Mouse (Mus musculus): ENCODE measurements around the gene Ebi3. TPM values are rescaled to one million over a fixed set of nuclear protein-coding genes. Genes with fewer than 3 reads are reported as not detected.
A peak's percentile ranks its signal among the peaks of the same experiment; 100 is the strongest.

Ebi3 gene
- polyA plus RNA-seq, 1 experiment: 24.5 TPM

DNA sequence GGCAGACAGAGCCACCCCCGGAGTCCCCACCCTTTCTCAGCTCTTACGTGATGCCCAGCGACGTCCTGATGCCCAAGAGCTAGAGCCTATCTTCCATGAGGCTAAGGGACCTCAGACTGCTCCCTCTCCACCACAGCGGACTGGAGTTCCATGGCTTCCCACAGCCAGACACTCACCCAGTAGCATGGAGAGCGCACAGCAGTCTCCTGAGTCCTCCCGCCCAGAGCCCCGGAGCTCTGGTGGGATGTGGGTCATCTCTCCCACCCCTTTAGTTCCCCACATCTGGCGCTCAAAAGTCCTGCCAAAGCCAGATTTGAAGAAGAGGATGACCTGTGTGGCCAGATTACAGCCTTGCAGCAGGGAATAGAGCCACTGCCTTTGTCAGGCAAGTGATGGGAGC is 1.8 kb upstream of the Ebi3 start:
- Histone ChIP-seq H3K27ac (ENCODE audit: control insufficient read depth, insufficient read depth, low read length) (no peak overlapping the region), H3K4me1 (replicated peaks; ENCODE audit: control insufficient read depth, insufficient read depth, low read length) (no peaks in the 10 kb centered on the region), H3K27me3 (ENCODE audit: control insufficient read depth, insufficient read depth, low read length) (no peaks in the 10 kb centered on the region), H3K4me3 (ENCODE audit: control insufficient read depth, insufficient read depth, low read length) (no peak overlapping the region), H3K36me3 (ENCODE audit: control insufficient read depth, insufficient read depth, low read length) (no peaks in the 10 kb centered on the region)
- 95% methylated on average over 9 of the region's 9 CpGs for WGBS
- no peak for DNase-seq
- TF ChIP-seq POLR2A (IDR thresholded peaks at IDR 0.05; ENCODE audit: control insufficient read depth, extremely low read depth, insufficient read depth, low read length, poor library complexity) (no peak), CTCF (IDR thresholded peaks at IDR 0.05; ENCODE audit: borderline replicate concordance, control insufficient read depth, extremely low read depth, insufficient read depth, low read length, poor library complexity) (no peak)

DNA sequence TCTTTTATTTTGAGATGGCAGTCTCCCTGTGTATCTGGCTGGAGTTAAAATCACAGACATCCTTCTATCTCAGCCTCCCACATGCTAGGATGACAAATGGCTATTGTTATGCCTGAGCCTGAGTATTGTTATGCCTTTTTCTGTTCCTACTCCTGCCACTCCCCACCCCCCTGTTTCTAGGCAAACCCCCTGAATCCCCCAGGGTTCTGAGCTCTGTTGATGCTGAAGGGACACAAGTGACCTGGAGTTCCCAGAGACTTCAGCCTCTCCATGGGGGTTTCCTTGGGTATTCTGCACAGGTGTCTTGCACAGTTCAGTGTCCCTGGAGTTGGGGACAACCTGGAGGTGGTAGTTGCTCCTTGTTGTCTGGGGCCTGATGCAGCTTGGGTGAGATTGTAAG is 399 bp upstream of the Ebi3 start:
- no peak for DNase-seq
- no peaks in the 10 kb centered on the region for H3K27me3 ChIP-seq (ENCODE audit: control insufficient read depth, insufficient read depth, low read length)
- no peaks in the 10 kb centered on the region for H3K4me1 ChIP-seq (replicated peaks; ENCODE audit: control insufficient read depth, insufficient read depth, low read length)
- no peak overlapping the region for H3K27ac ChIP-seq (ENCODE audit: control insufficient read depth, insufficient read depth, low read length)
- no peak overlapping the region for H3K4me3 ChIP-seq (ENCODE audit: control insufficient read depth, insufficient read depth, low read length)
- TF ChIP-seq POLR2A (IDR thresholded peaks at IDR 0.05; ENCODE audit: control insufficient read depth, extremely low read depth, insufficient read depth, low read length, poor library complexity): no peak
- no peak for TF ChIP-seq CTCF (IDR thresholded peaks at IDR 0.05; ENCODE audit: borderline replicate concordance, control insufficient read depth, extremely low read depth, insufficient read depth, low read length, poor library complexity)
- H3K36me3 ChIP-seq (ENCODE audit: control insufficient read depth, insufficient read depth, low read length): no peaks in the 10 kb centered on the region

DNA sequence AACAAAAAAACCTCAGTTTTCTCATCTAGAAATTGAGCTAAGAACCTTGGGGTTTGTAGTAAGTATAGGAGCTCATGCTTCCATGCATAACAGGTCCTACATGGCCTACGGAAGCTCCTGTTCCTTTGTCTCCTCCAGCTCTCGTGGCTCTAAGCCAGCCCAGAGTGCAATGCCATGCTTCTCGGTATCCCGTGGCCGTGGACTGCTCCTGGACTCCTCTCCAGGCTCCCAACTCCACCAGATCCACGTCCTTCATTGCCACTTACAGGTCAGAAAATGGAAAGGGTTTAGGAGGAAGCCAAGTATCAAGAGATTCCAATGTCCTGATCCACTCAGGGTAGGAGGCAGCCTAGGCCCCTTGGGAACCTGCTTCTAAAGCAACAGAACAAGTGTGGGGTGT is 1.3 kb downstream of the Ebi3 start:
- Histone ChIP-seq H3K27me3 (ENCODE audit: control insufficient read depth, insufficient read depth, low read length) (no peaks in the 10 kb centered on the region), H3K4me3 (ENCODE audit: control insufficient read depth, insufficient read depth, low read length) (no peak overlapping the region), H3K36me3 (ENCODE audit: control insufficient read depth, insufficient read depth, low read length) (no peaks in the 10 kb centered on the region), H3K27ac (ENCODE audit: control insufficient read depth, insufficient read depth, low read length) (no peak overlapping the region), H3K4me1 (replicated peaks; ENCODE audit: control insufficient read depth, insufficient read depth, low read length) (peaks cover 5% of the 10 kb centered on the region)
- no peak for DNase-seq
- WGBS: 83% methylated on average over 6 of the region's 6 CpGs
- TF ChIP-seq CTCF (IDR thresholded peaks at IDR 0.05; ENCODE audit: borderline replicate concordance, control insufficient read depth, extremely low read depth, insufficient read depth, low read length, poor library complexity) (no peak), POLR2A (IDR thresholded peaks at IDR 0.05; ENCODE audit: control insufficient read depth, extremely low read depth, insufficient read depth, low read length, poor library complexity) (no peak)

DNA sequence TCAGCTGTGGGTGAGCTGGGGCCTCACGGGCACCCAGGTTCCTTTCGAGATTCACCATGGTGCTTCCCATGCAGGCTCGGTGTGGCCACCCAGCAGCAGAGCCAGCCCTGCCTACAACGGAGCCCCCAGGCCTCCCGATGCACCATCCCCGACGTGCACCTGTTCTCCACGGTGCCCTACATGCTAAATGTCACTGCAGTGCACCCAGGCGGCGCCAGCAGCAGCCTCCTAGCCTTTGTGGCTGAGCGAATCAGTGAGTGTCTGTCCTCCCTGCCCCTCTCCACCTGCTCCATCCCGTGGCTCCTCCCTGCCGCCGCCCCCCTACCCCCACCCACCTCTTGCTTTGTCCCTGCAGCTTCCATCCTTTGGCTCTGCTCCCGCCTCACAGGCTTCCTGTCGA is 1.8 kb downstream of the Ebi3 start:
- TF ChIP-seq POLR2A (IDR thresholded peaks at IDR 0.05; ENCODE audit: control insufficient read depth, extremely low read depth, insufficient read depth, low read length, poor library complexity) (no peak), CTCF (IDR thresholded peaks at IDR 0.05; ENCODE audit: borderline replicate concordance, control insufficient read depth, extremely low read depth, insufficient read depth, low read length, poor library complexity) (no peak)
- 48% methylated on average over 16 of the region's 16 CpGs for WGBS
- DNase-seq: no peak
- no peaks in the 10 kb centered on the region for H3K27me3 ChIP-seq (ENCODE audit: control insufficient read depth, insufficient read depth, low read length)
- no peaks in the 10 kb centered on the region for H3K36me3 ChIP-seq (ENCODE audit: control insufficient read depth, insufficient read depth, low read length)
- H3K4me1 ChIP-seq (replicated peaks; ENCODE audit: control insufficient read depth, insufficient read depth, low read length): peaks cover 5% of the 10 kb centered on the region
- H3K27ac ChIP-seq (ENCODE audit: control insufficient read depth, insufficient read depth, low read length): no peak overlapping the region
- no peak overlapping the region for H3K4me3 ChIP-seq (ENCODE audit: control insufficient read depth, insufficient read depth, low read length)

DNA sequence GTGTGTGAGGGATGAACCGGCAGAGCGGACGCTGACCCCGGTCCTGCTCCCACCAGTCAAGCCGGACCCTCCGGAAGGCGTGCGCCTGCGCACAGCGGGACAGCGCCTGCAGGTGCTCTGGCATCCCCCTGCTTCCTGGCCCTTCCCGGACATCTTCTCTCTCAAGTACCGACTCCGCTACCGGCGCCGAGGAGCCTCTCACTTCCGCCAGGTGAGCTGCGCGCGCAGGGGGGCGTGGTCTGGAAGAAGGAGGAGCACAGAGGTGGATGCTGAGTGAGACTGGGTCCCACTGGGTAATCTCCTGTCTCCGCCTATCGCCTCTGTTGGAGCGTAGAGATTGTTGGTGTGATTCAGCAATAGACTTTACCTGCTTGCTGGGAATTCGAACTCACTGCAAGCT is 3.7 kb downstream of the Ebi3 start:
- H3K27me3 ChIP-seq (ENCODE audit: control insufficient read depth, insufficient read depth, low read length): no peaks in the 10 kb centered on the region
- H3K36me3 ChIP-seq (ENCODE audit: control insufficient read depth, insufficient read depth, low read length): no peaks in the 10 kb centered on the region
- WGBS: 95% methylated on average over 26 of the region's 26 CpGs
- no peak for TF ChIP-seq POLR2A (IDR thresholded peaks at IDR 0.05; ENCODE audit: control insufficient read depth, extremely low read depth, insufficient read depth, low read length, poor library complexity)
- TF ChIP-seq CTCF (IDR thresholded peaks at IDR 0.05; ENCODE audit: borderline replicate concordance, control insufficient read depth, extremely low read depth, insufficient read depth, low read length, poor library complexity): no peak
- H3K27ac ChIP-seq (ENCODE audit: control insufficient read depth, insufficient read depth, low read length): no peak overlapping the region
- H3K4me3 ChIP-seq (ENCODE audit: control insufficient read depth, insufficient read depth, low read length): no peak overlapping the region
- peaks cover 10% of the 10 kb centered on the region for H3K4me1 ChIP-seq (replicated peaks; ENCODE audit: control insufficient read depth, insufficient read depth, low read length)
- DNase-seq: no peak

DNA sequence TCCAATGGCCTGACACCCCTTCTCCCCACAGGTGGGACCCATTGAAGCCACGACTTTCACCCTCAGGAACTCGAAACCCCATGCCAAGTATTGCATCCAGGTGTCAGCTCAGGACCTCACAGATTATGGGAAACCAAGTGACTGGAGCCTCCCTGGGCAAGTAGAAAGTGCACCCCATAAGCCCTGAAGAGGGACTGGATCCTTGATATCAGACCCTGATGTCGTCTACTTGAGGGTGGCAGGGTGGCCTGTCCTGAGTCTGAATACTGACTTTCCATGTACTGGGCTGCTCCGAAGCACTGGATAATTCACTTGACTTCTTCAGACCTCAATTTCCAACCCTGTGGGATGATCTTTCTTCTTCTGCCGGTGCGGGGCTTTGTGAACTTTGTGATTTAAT is 4.2 kb downstream of the Ebi3 start:
- TF ChIP-seq CTCF (IDR thresholded peaks at IDR 0.05; ENCODE audit: borderline replicate concordance, control insufficient read depth, extremely low read depth, insufficient read depth, low read length, poor library complexity): no peak
- TF ChIP-seq POLR2A (IDR thresholded peaks at IDR 0.05; ENCODE audit: control insufficient read depth, extremely low read depth, insufficient read depth, low read length, poor library complexity): no peak
- Histone ChIP-seq H3K4me3 (ENCODE audit: control insufficient read depth, insufficient read depth, low read length) (no peak overlapping the region), H3K4me1 (replicated peaks; ENCODE audit: control insufficient read depth, insufficient read depth, low read length) (peaks cover 10% of the 10 kb centered on the region), H3K27me3 (ENCODE audit: control insufficient read depth, insufficient read depth, low read length) (no peaks in the 10 kb centered on the region), H3K36me3 (ENCODE audit: control insufficient read depth, insufficient read depth, low read length) (no peaks in the 10 kb centered on the region), H3K27ac (ENCODE audit: control insufficient read depth, insufficient read depth, low read length) (no peak overlapping the region)
- no peak for DNase-seq
- WGBS: 87% methylated on average over 6 of the region's 6 CpGs

DNA sequence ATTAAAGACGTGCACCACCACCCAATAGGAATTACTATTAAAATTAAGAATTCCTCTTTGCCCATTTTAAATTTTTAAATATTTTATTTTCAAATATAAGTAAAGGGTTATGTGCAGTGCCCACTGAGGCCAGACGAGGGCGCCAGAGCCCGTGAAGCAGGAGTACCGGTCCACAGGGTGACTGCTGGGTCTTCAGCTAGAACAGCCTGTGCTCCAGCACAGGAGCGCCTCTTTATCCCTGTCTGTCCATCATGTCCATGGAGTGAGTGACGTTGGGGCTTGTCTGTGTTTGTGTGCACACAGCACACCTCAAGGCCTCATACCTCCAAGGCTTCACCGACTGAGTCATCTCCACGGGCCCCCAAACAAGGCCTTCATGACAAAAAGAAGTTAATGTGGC is 4.7 kb downstream of the Ebi3 start:
- Histone ChIP-seq H3K27me3 (ENCODE audit: control insufficient read depth, insufficient read depth, low read length) (no peaks in the 10 kb centered on the region), H3K36me3 (ENCODE audit: control insufficient read depth, insufficient read depth, low read length) (no peaks in the 10 kb centered on the region), H3K27ac (ENCODE audit: control insufficient read depth, insufficient read depth, low read length) (no peak overlapping the region), H3K4me1 (replicated peaks; ENCODE audit: control insufficient read depth, insufficient read depth, low read length) (peaks cover 10% of the 10 kb centered on the region), H3K4me3 (ENCODE audit: control insufficient read depth, insufficient read depth, low read length) (no peak overlapping the region)
- TF ChIP-seq CTCF (IDR thresholded peaks at IDR 0.05; ENCODE audit: borderline replicate concordance, control insufficient read depth, extremely low read depth, insufficient read depth, low read length, poor library complexity): peak; percentile 80; the same call in 1 of the 2 replicates
- TF ChIP-seq POLR2A (IDR thresholded peaks at IDR 0.05; ENCODE audit: control insufficient read depth, extremely low read depth, insufficient read depth, low read length, poor library complexity): no peak
- peak; percentile 68 for DNase-seq
- WGBS: 37% methylated on average over 9 of the region's 9 CpGs

Data from thymus, adult 2 months (tissue).